Mouse (Mus musculus): ENCODE results near the gene Atf1.

- TF ChIP-seq EP300 (IDR thresholded peaks at IDR 0.05), result no peak
- TF ChIP-seq CTCF (IDR thresholded peaks at IDR 0.05), result no peak
These were observed 70.2 kb downstream of the Atf1 start for GRCm38 (mm10) chr15:100297856-100298255.

Data from lung, postnatal 0 days (tissue).